Mouse (Mus musculus): ENCODE measurements at regions not wholly inside any gene's neighbourhood (a gene's known extent, or its start where the extent isn't known, plus 50 kb on each side); places are given as distances from the start of the nearest gene placed in this dataset.
"Not testable (repeated sequence)": the region's sequence is repeated elsewhere in the genome, so short reads cannot be mapped to it uniquely, and the experiment has no call there.

GRCm38 (mm10) chr10:46629876-46630275 lies 1052.2 kb downstream of the Hace1 start:
- DNase-seq = no peak

GRCm38 (mm10) chr10:46663041-46663440 lies 1085.4 kb downstream of the Hace1 start:
- DNase-seq = no peak

- DNase-seq = not testable (repeated sequence)
Observed at GRCm38 (mm10) chr10:46689823-46690372, 1112.3 kb downstream of the Hace1 start.

DNA sequence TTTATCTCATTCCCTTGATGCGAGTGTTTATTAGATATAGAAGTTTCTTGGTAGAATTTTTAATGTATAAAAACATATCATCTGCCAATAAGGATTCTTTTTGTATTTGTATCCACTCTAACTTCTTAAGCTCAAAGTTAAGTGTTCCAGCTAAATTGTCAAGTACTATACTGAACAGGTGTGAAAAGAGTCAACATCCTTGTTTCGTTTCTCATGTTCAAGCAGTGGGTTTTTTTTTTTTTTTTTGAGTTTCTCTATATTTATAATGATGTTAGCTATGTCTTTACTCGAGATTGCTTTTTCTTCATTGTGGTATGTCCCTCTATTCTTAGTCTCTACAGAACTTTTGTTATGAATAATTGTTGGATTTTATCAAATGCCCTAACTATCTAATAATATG lies 1115.0 kb downstream of the Hace1 start:
- no peak for DNase-seq

DNA sequence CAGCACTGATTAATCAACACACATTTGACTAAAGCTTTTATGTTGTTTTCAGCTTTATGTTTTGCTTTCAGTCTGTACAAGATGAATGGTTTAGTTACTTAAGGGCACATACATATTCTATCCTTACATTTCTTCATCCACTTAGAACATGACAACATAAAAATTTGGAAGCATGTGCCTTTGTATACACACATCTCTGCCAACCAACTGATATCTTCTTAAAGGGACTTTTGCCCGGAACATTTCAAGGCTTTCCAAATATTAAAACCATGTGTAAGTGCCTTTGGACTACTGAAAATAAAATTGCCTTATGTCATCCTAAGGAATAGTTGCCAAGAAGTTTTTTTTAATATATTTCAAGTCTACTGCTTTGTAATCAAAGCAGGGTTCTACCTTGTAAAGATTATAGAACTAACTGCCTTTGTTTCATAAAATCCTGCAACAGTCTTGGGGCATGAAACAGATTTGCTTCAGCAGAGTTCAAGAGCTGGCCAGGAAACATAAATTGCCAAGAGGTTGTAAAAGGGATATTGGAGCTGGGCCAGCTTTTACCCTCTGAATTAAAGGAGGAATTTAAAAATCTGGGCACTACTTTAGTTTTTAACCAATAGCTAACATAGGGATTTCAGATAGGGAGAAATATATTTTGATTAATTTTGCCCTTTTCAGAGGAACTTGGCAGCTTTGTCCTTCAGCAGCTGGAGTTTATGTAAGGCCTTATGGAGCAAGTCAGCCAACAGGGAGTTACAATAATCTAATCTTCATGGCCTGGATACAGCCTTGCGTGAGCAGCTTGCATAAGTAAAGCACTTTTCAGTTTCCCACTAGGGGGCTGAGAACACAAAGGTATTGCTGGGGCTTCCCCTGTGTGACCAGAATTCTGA lies 1120.0 kb downstream of the Hace1 start:
- peak; percentile 72 to 78 for DNase-seq

DNA sequence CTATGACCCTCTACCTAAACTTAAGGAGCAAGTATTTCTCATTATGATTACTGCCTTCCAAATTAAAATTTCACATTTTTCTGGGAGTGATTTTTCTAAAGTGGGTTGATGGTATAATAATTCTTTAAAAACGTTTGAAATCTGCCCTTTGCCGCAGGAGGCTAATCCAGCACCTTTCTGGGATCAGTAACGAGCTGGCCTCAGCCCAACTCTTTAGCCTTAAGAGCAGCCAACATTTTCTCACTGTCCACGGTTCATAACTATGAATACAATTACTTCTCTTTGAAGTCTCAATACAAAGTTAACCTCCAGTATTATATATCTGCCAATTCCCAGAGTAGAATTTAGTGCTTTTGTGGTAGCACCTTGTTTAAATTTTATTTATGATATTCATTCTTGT lies 1123.6 kb downstream of the Hace1 start:
- peak; percentile 69 to 77 for DNase-seq

DNA sequence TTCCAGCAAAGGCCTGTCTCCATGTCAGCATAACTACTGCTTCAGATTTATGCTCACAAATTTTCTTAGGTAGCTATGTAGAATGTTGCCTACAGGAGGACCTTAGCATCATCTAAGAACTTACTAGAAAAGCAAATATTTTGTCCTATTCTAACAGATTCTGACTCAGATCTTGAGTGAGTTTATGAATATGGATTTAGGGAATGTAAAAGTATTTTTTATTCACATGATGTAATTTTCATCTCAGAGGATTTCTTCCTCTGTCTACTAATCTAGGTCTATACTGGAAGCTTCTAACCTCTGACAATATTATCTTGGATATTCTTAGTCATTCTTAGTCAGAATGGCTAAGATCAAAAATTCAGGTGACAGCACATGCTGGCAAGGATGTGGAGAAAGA lies 1130.4 kb downstream of the Hace1 start:
- not testable (repeated sequence) for DNase-seq

DNA sequence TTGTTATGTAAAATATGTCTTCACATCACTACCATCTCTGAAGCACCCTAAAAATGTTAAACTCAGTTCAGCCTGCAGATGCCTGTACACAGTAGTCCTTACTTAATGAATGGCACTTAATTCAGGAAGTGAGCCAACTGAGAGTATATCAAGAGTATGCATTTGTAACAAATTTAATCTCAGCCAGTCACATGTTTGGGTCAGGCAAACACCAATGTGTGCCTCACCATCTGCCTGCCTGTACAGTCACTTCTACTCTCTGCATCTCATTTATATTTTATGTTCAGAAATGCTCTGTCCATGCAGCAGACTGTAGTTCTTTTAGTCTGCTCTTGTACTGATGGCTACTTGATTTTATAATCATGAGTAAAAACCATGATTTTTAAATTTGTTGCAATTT lies 1135.1 kb downstream of the Hace1 start:
- no peak for DNase-seq

GRCm38 (mm10) chr10:46718349-46719087 lies 1140.9 kb downstream of the Hace1 start:
- peak; percentile 20 to 37 for DNase-seq

GRCm38 (mm10) chr10:46719088-46719469 lies 1141.5 kb downstream of the Hace1 start:
- DNase-seq = peak in 1 of 2 experiments; percentile 8

GRCm38 (mm10) chr10:46723666-46724065 lies 1146.0 kb downstream of the Hace1 start:
- no peak for DNase-seq

DNA sequence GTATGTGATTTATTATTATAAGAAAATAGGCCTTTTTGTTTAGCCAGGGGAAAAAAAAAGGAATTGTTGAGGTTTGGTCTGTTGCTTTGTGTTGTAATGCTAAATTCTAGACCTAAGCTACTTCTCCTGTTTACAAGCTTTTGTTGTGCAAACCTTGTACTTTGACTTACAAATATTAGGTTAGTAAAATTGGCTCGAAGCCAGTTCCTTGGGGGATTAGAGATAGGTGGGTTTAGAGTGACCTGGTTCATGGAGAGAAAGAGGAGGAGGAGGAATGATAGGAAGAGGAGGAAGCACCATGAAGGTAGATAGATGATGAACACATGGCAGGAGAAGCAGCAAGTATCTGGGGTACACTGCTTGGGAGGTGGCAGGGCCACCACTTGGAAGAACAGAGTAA lies 1153.0 kb downstream of the Hace1 start:
- DNase-seq = no peak

- DNase-seq = no peak
Observed at GRCm38 (mm10) chr10:46733760-46734265, 1156.2 kb downstream of the Hace1 start.

- no peak for DNase-seq
Observed at GRCm38 (mm10) chr10:46741098-46741497, 1163.5 kb downstream of the Hace1 start.

GRCm38 (mm10) chr10:46742131-46742530 lies 1164.5 kb downstream of the Hace1 start:
- DNase-seq = no peak

- DNase-seq = no peak
Observed at GRCm38 (mm10) chr10:46760923-46761322, 1183.3 kb downstream of the Hace1 start.

- no peak for DNase-seq
Observed at GRCm38 (mm10) chr10:46778729-46779128, 1201.1 kb downstream of the Hace1 start.

- DNase-seq = peak in 1 of 2 experiments; percentile 13
Observed at GRCm38 (mm10) chr10:46785723-46786122, 1208.1 kb downstream of the Hace1 start.

- DNase-seq = no peak
Observed at GRCm38 (mm10) chr10:46814271-46814670, 1236.6 kb downstream of the Hace1 start.

GRCm38 (mm10) chr10:46819133-46819532 lies 1241.5 kb downstream of the Hace1 start:
- no peak for DNase-seq

DNA sequence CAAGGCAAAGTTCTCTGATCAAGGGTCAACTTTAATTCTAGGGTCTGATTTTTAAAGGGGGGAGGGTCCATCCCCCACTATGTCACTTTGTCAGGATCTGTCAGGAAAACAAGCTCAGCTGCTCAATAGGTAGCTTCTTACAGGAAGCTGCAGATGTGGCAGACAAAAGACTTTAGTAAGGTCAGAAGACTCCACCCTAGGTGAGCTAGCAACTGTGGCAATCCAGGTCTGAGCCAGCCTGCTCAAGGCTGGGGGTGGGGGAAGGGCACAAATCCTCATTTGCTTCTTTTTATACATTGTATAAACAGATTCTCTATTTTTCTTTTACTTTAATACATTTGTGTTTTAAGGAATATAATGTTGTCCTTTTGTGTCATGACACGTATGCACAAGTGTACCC lies 1242.3 kb downstream of the Hace1 start:
- DNase-seq = no peak

GRCm38 (mm10) chr10:46823837-46824236 lies 1246.2 kb downstream of the Hace1 start:
- peak; percentile 17 to 67 for DNase-seq

GRCm38 (mm10) chr10:46826012-46826411 lies 1248.4 kb downstream of the Hace1 start:
- DNase-seq = peak in 1 of 2 experiments; percentile 4

Measured in cerebellum, postnatal 10 days (tissue).